Mouse (Mus musculus): ENCODE measurements around the gene Gm20388. TPM values are rescaled to one million over a fixed set of nuclear protein-coding genes. Genes with fewer than 3 reads are reported as not detected.

The Gm20388 gene
- polyA plus RNA-seq, 2 experiments: 8.5 TPM; not detected in 1

- no peak for TF ChIP-seq CTCF (IDR thresholded peaks at IDR 0.05; ENCODE audit: low read depth)
- no peak for TF ChIP-seq EP300 (IDR thresholded peaks at IDR 0.05; ENCODE audit: low read depth)
- no peak within 1 kb of the TSS for H3K9ac ChIP-seq (replicated peaks)
- H3K4me2 ChIP-seq (ENCODE audit: low read depth): peak within 1 kb of the TSS; percentile 84
- H3K4me3 ChIP-seq (ENCODE audit: insufficient read depth in 1 of 2, low read depth in 2 of 2, low read length in 2 of 2): peak within 1 kb of the TSS; percentile 18 to 54; a peak in 3 of 4 replicates
- peaks cover 7 to 38% of the 10 kb centered on the region in 2 experiments; a peak in 3 of 4 replicates for H3K4me1 ChIP-seq (replicated peaks; ENCODE audit: control insufficient read depth in 2 of 2, insufficient read depth in 2 of 2, low read length in 1 of 2)
- DNase-seq (ENCODE audit: low read depth in 3 of 3, low spot score in 3 of 3): no peak
- H3K9me3 ChIP-seq (ENCODE audit: control insufficient read depth, low read length): no peaks in the 10 kb centered on the region
- no peak within 1 kb of the TSS for H3K27ac ChIP-seq
- peaks cover 30% of the 10 kb centered on the region for H3K27me3 ChIP-seq (ENCODE audit: control insufficient read depth, insufficient read depth, low read length)
- no peaks in the 10 kb centered on the region for H3K36me3 ChIP-seq (replicated peaks; ENCODE audit: control insufficient read depth, insufficient read depth, low read depth)
- peak; percentile 66 for ATAC-seq (ENCODE audit: insufficient read depth)
- WGBS (ENCODE audit: insufficient replicate concordance): under 1% methylated on average over 51 of the region's 51 CpGs
These were observed 3206.6 kb downstream of the Gm20388 start, which contains the start of gene Cpne7 for GRCm38 (mm10) chr8:123117127-123117731. TSS of gene Cpne7 (plus strand) at chr8:123117374.

GRCm38 (mm10) chr8:123117744-123118143 lies 3207.1 kb downstream of the Gm20388 start:
- WGBS (ENCODE audit: insufficient replicate concordance): 3% methylated on average over 17 of the region's 17 CpGs
- no peak overlapping the region for H3K27ac ChIP-seq
- H3K4me2 ChIP-seq (ENCODE audit: low read depth): peak overlapping the region; percentile 84
- H3K9me3 ChIP-seq (ENCODE audit: control insufficient read depth, low read length): no peaks in the 10 kb centered on the region
- H3K27me3 ChIP-seq (ENCODE audit: control insufficient read depth, insufficient read depth, low read length): peaks cover 30% of the 10 kb centered on the region
- no peaks in the 10 kb centered on the region for H3K36me3 ChIP-seq (replicated peaks; ENCODE audit: control insufficient read depth, insufficient read depth, low read depth)
- ATAC-seq (ENCODE audit: insufficient read depth) (no peak), DNase-seq (ENCODE audit: low read depth in 3 of 3, low spot score in 3 of 3) (no peak)
- peaks cover 7 to 38% of the 10 kb centered on the region in 2 experiments; a peak in 3 of 4 replicates for H3K4me1 ChIP-seq (replicated peaks; ENCODE audit: control insufficient read depth in 2 of 2, insufficient read depth in 2 of 2, low read length in 1 of 2)
- H3K9ac ChIP-seq (replicated peaks): no peak overlapping the region
- TF ChIP-seq EP300 (IDR thresholded peaks at IDR 0.05; ENCODE audit: low read depth): no peak
- no peak for TF ChIP-seq CTCF (IDR thresholded peaks at IDR 0.05; ENCODE audit: low read depth)
- H3K4me3 ChIP-seq (ENCODE audit: insufficient read depth in 1 of 2, low read depth in 2 of 2, low read length in 2 of 2): peak overlapping the region; percentile 18 to 54; a peak in 3 of 4 replicates

GRCm38 (mm10) chr8:123122059-123122458 lies 3211.4 kb downstream of the Gm20388 start:
- no peak overlapping the region for H3K27ac ChIP-seq
- peaks cover 18% of the 10 kb centered on the region for H3K27me3 ChIP-seq (ENCODE audit: control insufficient read depth, insufficient read depth, low read length)
- 62% methylated on average over 9 of the region's 9 CpGs for WGBS (ENCODE audit: insufficient replicate concordance)
- H3K4me3 ChIP-seq (ENCODE audit: insufficient read depth in 1 of 2, low read depth in 2 of 2, low read length in 2 of 2): no peak overlapping the region
- peaks cover 1 to 19% of the 10 kb centered on the region in 2 experiments; a peak in 3 of 4 replicates for H3K4me1 ChIP-seq (replicated peaks; ENCODE audit: control insufficient read depth in 2 of 2, insufficient read depth in 2 of 2, low read length in 1 of 2)
- no peaks in the 10 kb centered on the region for H3K36me3 ChIP-seq (replicated peaks; ENCODE audit: control insufficient read depth, insufficient read depth, low read depth)
- no peak for TF ChIP-seq CTCF (IDR thresholded peaks at IDR 0.05; ENCODE audit: low read depth)
- TF ChIP-seq EP300 (IDR thresholded peaks at IDR 0.05; ENCODE audit: low read depth): no peak
- H3K4me2 ChIP-seq (ENCODE audit: low read depth): no peak overlapping the region
- H3K9me3 ChIP-seq (ENCODE audit: control insufficient read depth, low read length): no peaks in the 10 kb centered on the region
- DNase-seq (ENCODE audit: low read depth in 3 of 3, low spot score in 3 of 3): no peak
- no peak overlapping the region for H3K9ac ChIP-seq (replicated peaks)
- ATAC-seq (ENCODE audit: insufficient read depth): no peak

GRCm38 (mm10) chr8:123122670-123123069 lies 3212.0 kb downstream of the Gm20388 start:
- Histone ChIP-seq H3K4me2 (ENCODE audit: low read depth) (no peak overlapping the region), H3K27ac (no peak overlapping the region), H3K4me3 (ENCODE audit: insufficient read depth in 1 of 2, low read depth in 2 of 2, low read length in 2 of 2) (no peak overlapping the region), H3K4me1 (replicated peaks; ENCODE audit: control insufficient read depth in 2 of 2, insufficient read depth in 2 of 2, low read length in 1 of 2) (peaks cover 0 to 16% of the 10 kb centered on the region in 2 experiments; a peak in 3 of 4 replicates), H3K36me3 (replicated peaks; ENCODE audit: control insufficient read depth, insufficient read depth, low read depth) (no peaks in the 10 kb centered on the region), H3K9ac (replicated peaks) (no peak overlapping the region), H3K9me3 (ENCODE audit: control insufficient read depth, low read length) (no peaks in the 10 kb centered on the region), H3K27me3 (ENCODE audit: control insufficient read depth, insufficient read depth, low read length) (peaks cover 12% of the 10 kb centered on the region)
- DNase-seq (ENCODE audit: low read depth in 3 of 3, low spot score in 3 of 3): no peak
- 60% methylated on average over 5 of the region's 5 CpGs for WGBS (ENCODE audit: insufficient replicate concordance)
- TF ChIP-seq CTCF (IDR thresholded peaks at IDR 0.05; ENCODE audit: low read depth) (no peak), EP300 (IDR thresholded peaks at IDR 0.05; ENCODE audit: low read depth) (no peak)
- no peak for ATAC-seq (ENCODE audit: insufficient read depth)

GRCm38 (mm10) chr8:123126193-123126816 lies 3215.7 kb downstream of the Gm20388 start:
- TF ChIP-seq CTCF (IDR thresholded peaks at IDR 0.05; ENCODE audit: low read depth) (no peak), EP300 (IDR thresholded peaks at IDR 0.05; ENCODE audit: low read depth) (no peak)
- ATAC-seq (ENCODE audit: insufficient read depth) (peak; percentile 68), DNase-seq (ENCODE audit: low read depth in 3 of 3, low spot score in 3 of 3) (no peak)
- 0 out of 4 replicates have a peak, but pooled peaks cover 0 to 3% of the 10 kb centered on the region in 2 experiments for H3K4me1 ChIP-seq (replicated peaks; ENCODE audit: control insufficient read depth in 2 of 2, insufficient read depth in 2 of 2, low read length in 1 of 2)
- no peaks in the 10 kb centered on the region for H3K27me3 ChIP-seq (ENCODE audit: control insufficient read depth, insufficient read depth, low read length)
- H3K4me3 ChIP-seq (ENCODE audit: insufficient read depth in 1 of 2, low read depth in 2 of 2, low read length in 2 of 2): no peak overlapping the region
- H3K9ac ChIP-seq (replicated peaks): no peak overlapping the region
- H3K27ac ChIP-seq: no peak overlapping the region
- no peak overlapping the region for H3K4me2 ChIP-seq (ENCODE audit: low read depth)
- H3K9me3 ChIP-seq (ENCODE audit: control insufficient read depth, low read length): no peaks in the 10 kb centered on the region
- 10% methylated on average over 19 of the region's 19 CpGs for WGBS (ENCODE audit: insufficient replicate concordance)
- H3K36me3 ChIP-seq (replicated peaks; ENCODE audit: control insufficient read depth, insufficient read depth, low read depth): no peaks in the 10 kb centered on the region

All from liver, embryonic 14.5 days (tissue).